Mouse (Mus musculus) myocyte (in vitro differentiated cells): ENCODE measurements around the gene Btbd16. TPM values are rescaled to one million over a fixed set of nuclear protein-coding genes. Genes with fewer than 3 reads are reported as not detected.
A peak's percentile ranks its signal among the peaks of the same experiment; 100 is the strongest.

ENCODE experiments used
- H3K27me3 ChIP-seq: one replicate; pipeline ENCODE4 v1.6.1; 2011; ENCODE audit not compliant: control insufficient read depth, insufficient read depth, insufficient read length
- H3K36me3 ChIP-seq: one replicate; pipeline ENCODE4 v1.6.1; 2011; ENCODE audit not compliant: control insufficient read depth, insufficient read depth
- H3K4me2 ChIP-seq: one replicate; pipeline ENCODE4 v1.6.1; 2011; ENCODE audit warnings: low read depth, control low read depth
- H3K4me3 ChIP-seq: one replicate; pipeline ENCODE4 v1.5.1; 2011; ENCODE audit warnings: mild to moderate bottlenecking, control low read depth, moderate library complexity
- H3K79me2 ChIP-seq: one replicate; pipeline ENCODE4 v1.6.1; 2011; ENCODE audit not compliant: control insufficient read depth, insufficient read depth
- H3ac ChIP-seq: one replicate; pipeline ENCODE4 v1.6.1; 2011; ENCODE audit not compliant: control insufficient read depth, insufficient read length
- CEBPB ChIP-seq: IDR thresholded peaks from 2 replicates; pipeline ENCODE4 v1.6.1; 2011; ENCODE audit warnings: mild to moderate bottlenecking, moderate library complexity; ENCODE audit not compliant: poor library complexity, insufficient read depth, severe bottlenecking
- E2F4 ChIP-seq: IDR thresholded peaks from one replicate; pipeline ENCODE4 v1.6.1; 2011; ENCODE audit warnings: mild to moderate bottlenecking, control low read depth, moderate library complexity; ENCODE audit not compliant: insufficient read depth
- MAX ChIP-seq: IDR thresholded peaks from one replicate; pipeline ENCODE4 v1.6.1; 2011; ENCODE audit warnings: low read depth, mild to moderate bottlenecking, control low read depth
- MYOD1 ChIP-seq, 3 experiments: IDR thresholded peaks; one replicate each; pipeline ENCODE4 v1.6.1; 2011; ENCODE audit warnings: control low read depth in 2 of 3, low read depth in 2 of 3, mild to moderate bottlenecking in 2 of 3, moderate library complexity in 1 of 3; ENCODE audit not compliant: insufficient read length in 2 of 3, control insufficient read depth in 1 of 3
- MYOG ChIP-seq, 3 experiments: IDR thresholded peaks; one replicate each; pipeline ENCODE4 v1.6.1; 2011; ENCODE audit warnings: control low read depth in 2 of 3, low read depth in 2 of 3, mild to moderate bottlenecking in 2 of 3; ENCODE audit not compliant: insufficient read length in 2 of 3, control insufficient read depth in 1 of 3, insufficient read depth in 1 of 3
- POLR2A ChIP-seq: IDR thresholded peaks from one replicate; pipeline ENCODE4 v1.6.1; 2011; ENCODE audit warnings: low read depth, mild to moderate bottlenecking, control low read depth, moderate library complexity; ENCODE audit not compliant: insufficient read length
- POLR2AphosphoS2 ChIP-seq: IDR thresholded peaks from one replicate; pipeline ENCODE4 v1.6.1; 2011; ENCODE audit warnings: low read depth, control low read depth; ENCODE audit not compliant: insufficient read length
- REST ChIP-seq: IDR thresholded peaks from one replicate; pipeline ENCODE4 v1.6.1; 2011; ENCODE audit warnings: mild to moderate bottlenecking, control low read depth, moderate library complexity; ENCODE audit not compliant: insufficient read depth, insufficient read length
- SRF ChIP-seq: IDR thresholded peaks from one replicate; pipeline ENCODE4 v1.6.1; 2011; ENCODE audit warnings: low read depth; ENCODE audit not compliant: control insufficient read depth, insufficient read length
- TCF12 ChIP-seq: IDR thresholded peaks from one replicate; pipeline ENCODE4 v1.6.1; 2011; ENCODE audit warnings: mild to moderate bottlenecking, control low read depth; ENCODE audit not compliant: poor library complexity, insufficient read depth, severe bottlenecking
- TCF3 ChIP-seq: IDR thresholded peaks from one replicate; pipeline ENCODE4 v1.6.1; 2011; ENCODE audit warnings: low read depth, control low read depth; ENCODE audit not compliant: insufficient read length
- USF1 ChIP-seq: IDR thresholded peaks from one replicate; pipeline ENCODE4 v1.6.1; 2011; ENCODE audit warnings: low read depth, mild to moderate bottlenecking, control low read depth, moderate library complexity
- polyA plus RNA-seq: library from polyadenylated mRNA; unstranded; fragments of >200 nt; fragmentation: generic; extraction: Trizol; gene quantifications from one replicate; pipeline ENCODE4 v1.2.1, GENCODE M21; 2012; ENCODE audit warnings: missing spikeins

Btbd16 gene
- polyA plus RNA-seq, 1 experiment = not detected

GRCm38 (mm10) chr7:130865613-130866591 lies 92.0 kb downstream of the Btbd16 start, which contains the start of gene Plekha1:
TSS of gene Plekha1 (plus strand) at chr7:130865756.
- Histone ChIP-seq H3K27me3 (no peaks in the 10 kb centered on the region), H3K4me3 (peak within 1 kb of the TSS; percentile 54), H3ac (peak within 1 kb of the TSS; percentile 92), H3K4me2 (peak within 1 kb of the TSS; percentile 79), H3K36me3 (no peaks in the 10 kb centered on the region), H3K79me2 (peaks cover 43% of the 10 kb centered on the region)
- TF ChIP-seq MYOG (IDR thresholded peaks at IDR 0.05; ENCODE audit: control insufficient read depth in 1 of 3, insufficient read depth in 1 of 3, insufficient read length in 2 of 3, low read depth in 2 of 3) (peak in 2 of 3 experiments; percentile 56 to 74), SRF (no peak), POLR2A (peak; percentile 93), REST (no peak), USF1 (no peak), MAX (no peak), E2F4 (peak; percentile 66), MYOD1 (IDR thresholded peaks at IDR 0.05; ENCODE audit: control insufficient read depth in 1 of 3, insufficient read length in 2 of 3, low read depth in 2 of 3) (peak in 2 of 3 experiments; percentile 29 to 78), CEBPB (no peak), POLR2AphosphoS2 (peak; percentile 79)

GRCm38 (mm10) chr7:130866640-130867039 lies 92.8 kb downstream of the Btbd16 start:
- TF ChIP-seq MYOG (IDR thresholded peaks at IDR 0.05; ENCODE audit: control insufficient read depth in 1 of 3, insufficient read depth in 1 of 3, insufficient read length in 2 of 3, low read depth in 2 of 3) (no peak), POLR2A (no peak), MAX (no peak), POLR2AphosphoS2 (no peak), USF1 (no peak), TCF12 (no peak), CEBPB (no peak)
- peak overlapping the region; percentile 92 for H3ac ChIP-seq
- peak overlapping the region; percentile 79 for H3K4me2 ChIP-seq
- peaks cover 50% of the 10 kb centered on the region for H3K79me2 ChIP-seq
- peak overlapping the region; percentile 54 for H3K4me3 ChIP-seq
- no peaks in the 10 kb centered on the region for H3K27me3 ChIP-seq
- H3K36me3 ChIP-seq = no peaks in the 10 kb centered on the region

GRCm38 (mm10) chr7:130867256-130867655 lies 93.4 kb downstream of the Btbd16 start:
- H3ac ChIP-seq = no peak overlapping the region
- H3K4me3 ChIP-seq = peak overlapping the region; percentile 54
- TF ChIP-seq MYOG (IDR thresholded peaks at IDR 0.05; ENCODE audit: control insufficient read depth in 1 of 3, insufficient read depth in 1 of 3, insufficient read length in 2 of 3, low read depth in 2 of 3) (no peak), REST (no peak), CEBPB (no peak), E2F4 (no peak), TCF3 (no peak), POLR2AphosphoS2 (no peak), MYOD1 (IDR thresholded peaks at IDR 0.05; ENCODE audit: control insufficient read depth in 1 of 3, insufficient read length in 2 of 3, low read depth in 2 of 3) (no peak), USF1 (no peak), SRF (no peak)
- no peaks in the 10 kb centered on the region for H3K27me3 ChIP-seq
- H3K79me2 ChIP-seq = peaks cover 56% of the 10 kb centered on the region
- H3K36me3 ChIP-seq = no peaks in the 10 kb centered on the region
- peak overlapping the region; percentile 79 for H3K4me2 ChIP-seq

Other genes with a start within 250 kb of the Btbd16 start
- 24.4 TPM for gene Nsmce4a, start 201.0 kb upstream of the Btbd16 start, polyA plus RNA-seq
- gene Tacc2, start 196.6 kb upstream of the Btbd16 start, polyA plus RNA-seq = 61.8 TPM
- 13.4 TPM for gene Plekha1, start 91.7 kb downstream of the Btbd16 start, polyA plus RNA-seq
- 176 TPM for gene Htra1, start 162.0 kb downstream of the Btbd16 start, polyA plus RNA-seq